Mouse (Mus musculus) cortical plate, adult 2 months (tissue): Measurements from ENCODE around the gene Ufc1.

ENCODE experiments used
- CTCF ChIP-seq: fragments of 200-500 bp; IDR thresholded peaks from 2 replicates; pipeline ENCODE4 v1.5.1; 2011; ENCODE audit warnings: mild to moderate bottlenecking, control low read depth, low read length; ENCODE audit not compliant: insufficient read depth; ENCODE audit errors: extremely low read depth
- POLR2A ChIP-seq: fragments of 200-500 bp; IDR thresholded peaks from 2 replicates; pipeline ENCODE4 v1.6.1; 2011; ENCODE audit warnings: mild to moderate bottlenecking, low read length, control low read depth; ENCODE audit not compliant: insufficient read depth; ENCODE audit errors: extremely low read depth

DNA sequence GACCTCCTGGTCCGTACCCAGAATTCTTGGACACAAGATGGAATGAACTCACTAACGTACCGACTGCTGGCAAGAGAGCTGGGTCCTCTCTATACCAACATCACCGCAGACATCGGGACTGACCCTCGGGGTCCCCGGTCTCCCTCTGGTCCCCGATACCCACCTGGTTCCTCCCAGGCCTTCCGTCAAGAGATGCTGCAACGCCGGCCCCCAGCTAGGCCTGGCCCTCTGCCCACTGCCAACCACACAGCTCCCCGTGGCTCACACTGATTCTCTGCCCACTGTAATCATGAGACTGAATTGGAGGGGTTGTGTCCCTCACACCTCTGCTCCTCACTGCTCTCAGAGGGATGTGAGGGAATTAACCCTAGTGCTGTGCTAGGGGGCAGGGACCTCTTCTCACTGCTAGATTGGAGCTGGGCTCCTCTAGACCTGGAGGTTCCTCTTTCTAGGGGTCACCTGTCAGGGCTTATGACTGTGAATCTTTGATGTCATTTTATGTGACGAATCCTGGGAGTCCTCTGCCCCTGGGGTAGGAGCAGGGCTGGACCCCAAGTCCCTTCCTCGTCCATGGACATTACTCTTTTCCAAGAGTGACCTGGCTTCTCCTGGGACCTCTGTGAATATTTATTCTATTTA lies 18.6 kb downstream of the Ufc1 start:
- TF ChIP-seq CTCF (no peak), POLR2A (no peak)
